Mouse (Mus musculus): ENCODE data around the gene Eif2b5.

The Eif2b5 gene

DNA sequence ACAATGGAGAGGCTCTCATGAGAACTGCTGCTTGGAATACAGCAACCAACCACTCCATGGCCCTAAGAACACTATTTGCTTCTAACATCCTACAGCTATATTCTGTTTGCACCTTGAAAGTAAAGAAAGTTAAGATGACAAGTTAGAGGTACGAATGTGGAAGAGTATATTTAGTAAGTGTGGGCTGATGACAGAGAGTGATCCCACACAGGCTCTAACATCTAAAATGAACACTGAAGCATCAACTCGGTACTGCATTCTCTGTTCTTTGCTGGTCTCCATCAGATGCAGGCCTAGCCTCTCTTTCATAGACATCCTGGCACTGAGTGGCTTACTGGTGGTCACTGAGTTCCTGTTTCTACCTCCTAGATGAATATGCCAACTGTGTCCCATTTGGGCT, 9.4 kb upstream of the Eif2b5 start:
- no peak for DNase-seq (ENCODE audit: low spot score)

DNA sequence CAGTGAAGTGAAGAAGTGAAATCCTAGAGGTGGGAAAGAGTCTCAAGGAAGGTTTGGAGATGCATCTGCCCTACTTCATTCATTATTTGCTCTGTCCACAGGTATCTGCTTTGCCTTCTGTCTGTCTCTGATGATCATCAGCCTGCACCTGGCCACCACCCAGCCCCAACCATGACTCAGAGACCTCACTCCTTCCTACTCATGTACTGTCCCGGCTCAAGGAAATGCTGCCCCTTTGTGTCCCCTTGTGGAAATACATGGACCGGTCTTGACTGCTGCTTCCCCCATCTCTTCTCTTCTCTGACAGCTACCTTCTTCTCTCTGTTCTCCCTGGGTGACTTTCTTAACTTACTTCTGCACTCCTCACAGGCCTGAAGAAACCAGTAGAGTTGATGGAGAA, 8.0 kb upstream of the Eif2b5 start:
- DNase-seq (ENCODE audit: low spot score), result no peak

DNA sequence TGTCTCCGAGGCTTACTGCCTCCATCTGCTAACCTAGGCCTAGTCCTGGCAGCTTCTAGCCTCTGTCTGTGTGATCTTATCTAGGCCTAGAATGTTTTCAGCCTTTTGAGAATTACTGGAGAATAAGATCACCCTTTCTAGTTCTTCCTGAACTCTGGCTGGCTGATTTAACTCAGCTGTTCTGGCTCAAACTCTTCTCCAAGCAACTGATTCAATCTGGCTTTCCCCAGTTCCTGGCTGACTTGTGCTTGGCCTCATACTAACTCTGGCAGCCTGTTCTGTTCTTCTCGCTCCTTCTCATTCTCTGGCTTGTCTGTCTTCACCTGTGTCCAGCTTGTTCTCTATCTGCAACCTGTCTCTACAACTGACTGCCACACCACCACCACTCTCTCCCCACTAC, 7.3 kb upstream of the Eif2b5 start:
- no peak for DNase-seq (ENCODE audit: low spot score)

DNA sequence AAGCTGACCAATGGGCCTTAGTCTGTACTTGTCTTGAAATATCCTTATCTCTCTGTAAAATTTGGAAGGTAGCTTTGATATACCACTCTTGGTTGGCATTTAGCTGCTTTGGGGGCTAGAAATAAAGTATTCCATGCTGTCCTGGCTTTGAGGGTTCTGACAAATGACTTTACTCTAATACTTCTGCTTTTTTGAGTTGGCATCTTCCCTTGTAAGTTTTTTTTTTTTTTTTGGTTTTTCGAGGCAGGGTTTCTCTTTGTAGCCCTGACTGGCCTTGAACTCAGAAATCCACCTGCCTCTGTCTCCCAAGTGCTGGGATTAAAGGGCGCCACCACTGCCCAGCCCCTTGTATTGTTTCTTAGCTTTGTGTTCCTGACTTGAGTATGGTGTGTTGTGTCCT, 5.2 kb upstream of the Eif2b5 start:
- DNase-seq (ENCODE audit: low spot score), result no peak

DNA sequence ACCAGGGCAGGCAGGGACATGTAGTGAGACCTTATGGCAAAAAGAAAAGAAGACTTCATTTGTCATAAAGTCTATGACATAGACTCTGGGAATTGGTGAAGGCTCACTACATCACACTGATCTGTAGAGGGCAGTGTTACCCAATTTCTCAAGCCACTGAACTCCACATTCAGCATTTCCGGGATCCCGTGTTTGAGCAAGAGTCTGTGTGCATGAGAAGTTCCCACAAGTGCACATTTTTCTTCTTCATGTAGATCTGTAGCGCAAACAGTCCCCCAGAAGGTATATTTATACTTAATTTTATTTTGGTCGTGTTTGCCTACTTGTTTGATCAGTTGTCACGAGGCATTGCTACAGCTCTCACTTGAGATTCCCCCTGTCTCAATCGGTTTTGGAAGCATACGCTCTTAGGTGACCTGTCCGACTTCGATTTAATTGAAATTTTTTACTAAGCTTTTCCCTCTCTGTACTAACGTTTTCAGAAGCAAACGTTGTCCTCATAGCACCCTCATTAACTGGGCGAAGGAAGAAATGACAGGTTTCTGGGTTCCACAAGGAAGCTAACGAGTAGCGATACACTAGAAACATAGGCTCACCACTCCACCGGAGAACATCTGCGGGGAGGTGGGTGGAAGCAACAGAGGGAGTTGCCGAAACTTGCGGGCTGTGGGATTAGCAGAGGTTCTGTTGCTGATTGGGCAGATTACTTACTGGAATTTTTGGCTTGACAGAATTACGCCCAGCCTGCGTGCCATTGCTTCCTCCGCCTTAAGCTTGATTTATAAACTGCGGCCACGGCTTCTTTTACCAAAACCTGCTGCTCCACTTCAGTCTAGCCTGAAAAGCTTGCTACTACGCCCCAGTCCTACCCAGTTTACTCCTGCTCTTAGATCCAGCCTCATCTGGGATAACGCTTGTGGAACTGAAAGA, 1.7 kb upstream of the Eif2b5 start:
- peak; percentile 53 for DNase-seq (ENCODE audit: low spot score)

DNA sequence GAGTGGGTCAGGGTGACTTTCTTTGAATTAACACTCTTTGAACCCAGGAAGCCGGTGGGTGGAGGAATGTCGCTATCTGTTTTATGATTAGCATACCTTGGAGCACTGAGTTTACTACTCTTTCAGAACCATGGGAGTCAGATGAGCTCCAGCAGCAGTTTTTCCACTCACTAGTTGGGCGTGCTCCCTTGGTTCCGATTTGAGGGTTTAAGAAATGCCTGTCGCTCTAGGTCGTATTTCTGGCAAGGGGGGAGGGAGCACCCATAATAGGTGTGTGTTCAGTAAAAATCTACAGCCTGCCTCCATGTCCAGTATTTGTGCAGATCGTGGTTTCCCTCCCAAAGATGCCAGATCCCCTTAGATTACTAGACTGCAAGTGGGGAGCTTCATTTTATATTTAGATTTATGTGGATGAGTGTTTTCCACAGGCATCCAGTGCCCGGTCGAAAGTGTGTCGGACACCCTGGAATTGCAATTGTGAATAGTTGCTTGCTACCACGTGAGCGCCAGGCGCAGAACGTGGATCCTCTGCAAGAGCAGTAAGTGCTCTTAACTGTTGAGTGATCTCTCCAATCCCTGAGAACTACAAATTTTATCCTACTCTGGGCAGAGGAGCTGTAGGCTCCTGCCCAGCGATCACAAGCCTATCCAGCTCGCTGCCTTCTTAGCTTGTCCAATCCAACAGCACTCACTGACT, 489 bp upstream of the Eif2b5 start:
- no peak for DNase-seq (ENCODE audit: low spot score)

DNA sequence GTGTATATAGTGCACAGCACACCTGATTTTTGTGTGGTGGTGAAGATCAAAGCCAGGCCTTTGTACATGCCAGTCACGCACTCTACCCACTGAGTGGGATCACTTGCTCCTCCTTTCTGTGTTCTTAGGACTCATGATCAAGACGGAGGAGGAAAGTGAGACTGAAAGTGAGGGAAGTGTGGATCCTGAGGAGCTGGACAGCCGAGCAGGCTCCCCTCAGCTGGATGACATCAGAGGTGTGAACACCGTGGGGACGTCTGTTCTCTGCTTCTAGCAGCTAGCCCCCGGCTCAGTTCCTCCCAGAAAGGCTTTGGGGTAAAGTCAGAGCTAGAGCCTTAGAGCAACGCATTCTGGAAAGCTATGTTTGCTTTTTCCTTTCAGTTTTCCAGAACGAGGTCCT, 7.4 kb downstream of the Eif2b5 start:
- DNase-seq (ENCODE audit: low spot score), result no peak

DNA sequence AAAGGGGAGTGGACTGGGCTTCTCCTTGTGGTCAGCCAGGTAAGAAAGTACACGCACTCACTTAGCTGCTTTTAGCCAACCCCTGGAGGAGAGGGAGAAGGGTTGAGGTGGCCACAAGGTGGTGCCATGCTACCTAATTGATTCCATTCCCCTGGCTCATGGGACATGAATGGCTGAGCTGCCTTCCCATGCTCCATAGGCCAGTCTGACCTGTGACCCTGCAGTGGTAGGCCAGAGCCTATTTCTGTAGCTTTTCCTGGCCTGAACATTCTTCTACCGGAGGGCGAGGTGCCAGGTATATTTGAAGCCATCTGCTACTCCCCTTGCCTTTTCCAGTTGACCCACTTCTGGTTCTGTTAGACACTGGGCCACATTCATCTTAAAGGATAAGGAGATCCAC, 10.7 kb downstream of the Eif2b5 start:
- no peak for DNase-seq (ENCODE audit: low spot score)

DNA sequence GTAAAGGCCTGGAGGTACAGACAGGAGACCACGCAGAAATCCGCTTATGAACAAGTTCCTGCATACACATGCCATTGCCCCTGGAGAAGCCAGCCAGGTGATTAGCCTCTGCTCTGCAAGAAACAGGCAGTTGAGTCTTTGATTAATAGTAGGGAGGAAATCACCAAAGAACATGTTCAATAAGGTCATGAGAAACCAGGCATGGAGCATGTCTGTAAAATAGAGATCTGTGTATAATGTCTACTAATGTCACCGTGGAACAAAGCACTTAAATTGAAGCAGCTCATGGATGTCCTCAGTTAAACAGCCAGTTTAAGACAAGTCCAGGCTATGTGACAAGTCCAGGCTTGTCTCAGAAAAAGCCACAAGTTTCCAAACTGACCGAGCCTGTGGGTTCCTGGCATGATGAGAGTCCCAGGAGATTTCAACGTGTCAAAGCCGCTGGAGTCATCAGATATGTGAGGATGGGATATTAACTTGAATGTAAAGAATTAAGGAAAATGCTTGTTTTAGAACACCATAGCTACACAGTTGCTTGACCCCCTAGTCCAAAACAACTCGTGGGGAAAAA, 12.7 kb downstream of the Eif2b5 start:
- DNase-seq (ENCODE audit: low spot score), result no peak

DNA sequence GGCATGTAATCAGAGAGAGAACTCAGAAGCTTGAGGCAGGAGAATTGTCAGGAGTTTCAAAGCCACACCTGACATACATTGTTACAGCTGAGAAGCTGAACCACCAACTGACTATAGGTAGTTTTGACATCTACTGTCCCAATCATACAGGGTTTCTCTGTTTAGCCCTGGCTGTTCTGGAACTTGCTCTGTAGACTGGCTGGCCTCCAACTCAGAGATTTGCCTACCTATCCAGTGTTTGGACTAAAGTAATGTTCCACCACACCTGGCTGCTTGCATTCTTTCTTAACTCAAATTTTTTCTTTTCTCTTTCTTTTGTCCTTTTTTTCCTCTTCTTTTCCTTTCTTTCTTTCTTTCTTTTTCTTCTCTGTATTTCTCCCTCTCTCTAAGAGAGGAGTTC, 17.4 kb downstream of the Eif2b5 start:
- DNase-seq (ENCODE audit: low spot score), result no peak

DNA sequence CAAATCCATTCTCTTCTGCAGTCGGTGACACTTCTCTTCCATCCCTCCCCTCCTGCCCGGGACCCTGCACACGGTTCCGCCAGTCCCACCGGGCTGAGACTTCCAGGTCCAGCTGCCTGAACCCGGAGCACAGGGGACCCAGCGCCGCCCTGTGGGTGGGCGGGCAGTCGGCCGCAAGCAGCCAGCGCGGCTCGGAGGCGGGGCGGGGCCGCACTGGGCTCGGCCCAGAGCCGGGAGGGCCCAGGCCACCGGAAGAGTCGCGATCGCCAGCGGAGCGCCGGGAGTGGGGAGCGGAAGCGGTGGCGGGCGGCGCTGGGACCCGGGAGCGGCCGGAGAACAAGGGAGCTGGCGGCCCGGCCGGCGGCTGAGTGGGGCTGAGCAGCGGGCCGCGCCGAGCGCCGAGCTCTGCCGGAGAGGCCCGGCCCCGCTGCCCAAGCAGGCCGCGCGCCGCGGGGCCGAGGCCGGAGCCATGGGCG, 18.1 kb downstream of the Eif2b5 start, which contains the start of gene Dvl3:
TSS of gene Dvl3 (plus strand) at position 257 of the 476 bp plus-strand sequence.
- peak; percentile 89 for DNase-seq (ENCODE audit: low spot score)

DNA sequence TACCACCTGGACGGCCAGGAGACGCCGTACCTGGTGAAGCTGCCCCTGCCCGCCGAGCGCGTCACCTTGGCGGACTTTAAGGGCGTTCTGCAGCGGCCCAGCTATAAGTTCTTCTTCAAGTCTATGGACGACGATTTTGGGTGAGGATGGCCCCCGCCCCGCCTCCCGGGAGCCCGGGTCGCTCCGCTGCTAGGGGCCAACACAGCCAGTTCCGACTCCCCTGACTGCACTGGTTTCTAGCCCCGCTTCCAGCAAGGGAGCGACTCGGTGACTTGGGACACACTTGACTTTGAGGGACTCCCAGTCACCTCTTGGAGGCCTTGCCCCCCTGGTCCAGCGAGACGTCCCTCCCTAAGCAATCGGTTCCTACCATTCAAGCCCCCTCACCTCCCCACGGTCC, 18.6 kb downstream of the Eif2b5 start:
- no peak for DNase-seq (ENCODE audit: low spot score)

DNA sequence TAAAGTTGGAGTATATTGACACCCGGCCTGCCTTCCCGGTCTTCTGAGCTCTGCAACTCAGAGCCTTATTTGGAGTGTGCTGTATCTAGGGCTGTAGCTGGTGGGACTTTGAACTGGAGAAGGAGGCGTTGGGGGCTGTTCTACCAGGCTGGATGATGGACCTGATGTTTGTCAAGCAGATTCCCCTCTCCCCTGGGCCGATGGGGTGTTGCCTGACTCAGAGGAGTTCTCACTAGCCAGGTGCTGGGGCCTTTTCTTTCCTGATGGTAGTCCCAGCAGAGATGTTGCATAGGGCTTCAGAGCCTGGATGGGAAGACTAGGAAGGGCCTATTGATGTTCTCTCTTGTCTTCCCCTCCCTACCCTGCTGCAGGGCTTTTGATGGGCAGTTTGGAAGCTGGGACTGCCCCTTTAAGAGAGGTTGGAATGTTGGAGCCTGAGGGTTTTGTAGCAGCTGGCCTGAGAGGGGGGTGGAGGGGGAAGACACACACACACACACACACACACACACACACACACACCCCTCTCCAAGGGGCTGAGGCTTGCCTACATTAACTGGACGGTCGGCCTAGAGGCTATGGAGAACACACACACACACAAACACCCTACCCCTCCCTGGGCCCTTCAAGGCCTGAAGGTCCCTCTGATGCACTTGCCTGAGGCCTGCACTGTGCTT, 19.2 kb downstream of the Eif2b5 start:
- DNase-seq (ENCODE audit: low spot score), result no peak

DNA sequence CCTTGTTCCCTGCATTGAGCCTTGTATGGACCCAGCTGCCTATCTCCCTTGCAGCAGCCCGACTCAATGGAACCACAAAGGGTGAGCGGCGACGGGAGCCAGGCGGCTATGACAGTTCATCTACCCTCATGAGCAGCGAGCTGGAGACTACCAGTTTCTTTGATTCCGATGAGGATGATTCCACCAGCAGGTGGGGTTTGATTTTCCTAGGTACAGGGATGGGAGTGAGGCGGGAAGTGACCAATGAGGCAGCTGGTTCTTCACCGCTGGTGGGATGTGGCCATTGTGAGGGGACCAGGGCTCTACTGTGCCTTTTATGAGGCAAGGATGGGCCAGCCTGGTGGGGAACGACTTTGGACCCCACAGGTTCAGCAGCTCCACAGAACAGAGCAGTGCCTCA, 25.3 kb downstream of the Eif2b5 start:
- no peak for DNase-seq (ENCODE audit: low spot score)

DNA sequence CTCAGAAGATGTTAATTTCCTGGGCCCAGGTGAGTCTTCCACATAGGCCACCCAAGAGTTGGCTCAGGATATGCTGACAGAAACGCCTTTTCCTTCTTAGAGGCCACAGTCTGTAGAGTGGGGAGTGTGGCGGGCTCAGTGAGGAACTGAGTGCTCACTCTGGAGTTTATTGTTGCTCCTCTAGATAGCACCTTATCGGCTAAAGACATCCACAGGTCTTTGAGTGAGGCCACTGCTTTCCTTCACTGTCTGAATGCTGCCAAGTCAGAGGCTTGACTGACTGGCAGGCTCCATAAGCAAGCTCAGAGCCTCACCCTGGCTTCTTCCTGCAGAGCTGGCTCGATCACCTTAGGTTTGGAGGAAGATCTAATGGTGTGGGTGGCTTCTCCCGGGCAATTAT, 30.2 kb downstream of the Eif2b5 start:
- no peak for DNase-seq (ENCODE audit: low spot score)

DNA sequence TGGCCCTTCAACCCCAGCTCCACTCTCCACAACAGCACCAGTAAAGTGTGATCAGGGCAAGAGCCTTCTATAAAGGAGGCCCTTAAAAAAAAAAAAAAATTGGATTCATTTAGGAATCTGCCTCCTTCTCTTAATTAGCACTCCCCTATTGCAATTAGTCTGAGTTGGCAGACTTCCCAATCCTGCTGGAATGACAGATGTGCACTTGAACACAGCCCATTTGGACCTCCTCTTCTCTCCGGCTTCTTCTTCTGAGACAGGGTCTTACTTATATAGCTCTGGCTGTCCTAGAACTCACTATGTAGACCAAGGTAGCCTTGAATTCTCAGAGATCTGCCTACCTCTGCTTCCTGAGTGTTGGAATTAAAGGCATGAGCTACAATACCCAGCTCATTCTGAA, 30.8 kb downstream of the Eif2b5 start:
- DNase-seq (ENCODE audit: low spot score), result no peak

DNA sequence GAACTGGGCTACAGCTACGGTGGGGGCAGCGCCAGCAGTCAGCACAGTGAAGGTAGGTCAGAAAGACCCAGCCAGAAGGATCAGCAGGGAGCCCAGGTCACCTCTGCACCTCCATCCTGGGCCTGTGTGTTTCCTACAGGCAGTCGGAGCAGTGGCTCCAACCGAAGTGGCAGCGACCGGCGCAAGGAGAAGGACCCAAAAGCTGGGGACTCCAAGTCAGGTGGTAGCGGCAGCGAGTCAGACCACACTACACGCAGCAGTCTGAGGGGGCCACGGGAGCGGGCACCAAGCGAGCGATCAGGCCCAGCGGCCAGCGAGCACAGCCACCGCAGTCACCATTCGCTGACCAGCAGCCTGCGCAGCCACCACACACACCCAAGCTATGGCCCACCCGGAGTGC, 32.3 kb downstream of the Eif2b5 start:
- no peak for DNase-seq (ENCODE audit: low spot score)

DNA sequence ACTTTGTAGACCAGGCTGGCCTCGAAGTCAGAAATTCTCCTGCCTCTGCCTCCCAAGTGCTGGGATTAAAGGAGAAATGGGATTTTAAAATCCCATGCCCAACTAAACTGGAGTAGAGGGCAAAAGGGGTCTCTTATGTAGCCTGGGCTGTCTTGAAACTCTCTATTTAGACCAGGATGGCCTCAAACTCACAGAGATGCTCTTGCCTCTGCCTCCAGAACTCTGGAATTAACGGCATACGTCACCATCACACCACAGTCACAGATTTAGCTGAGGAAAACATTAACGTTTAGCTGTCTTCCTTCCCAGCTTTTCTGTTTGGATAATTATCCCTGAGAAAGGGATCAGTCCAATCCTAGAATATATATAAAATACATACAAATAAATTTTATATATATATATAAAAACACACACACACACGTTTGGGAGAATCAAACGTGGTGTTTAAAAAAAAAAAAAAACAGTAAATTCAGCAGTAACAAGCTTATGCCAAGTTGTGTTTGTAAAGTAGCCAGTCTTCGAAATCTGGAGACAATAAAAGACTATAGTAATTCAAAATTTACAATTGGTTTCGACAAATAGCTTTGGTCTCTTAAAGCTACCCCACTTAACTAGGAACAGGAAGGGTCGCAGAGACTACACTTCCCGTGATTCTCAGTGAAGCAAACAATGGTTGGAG, 36.1 kb downstream of the Eif2b5 start:
- DNase-seq (ENCODE audit: low spot score), result no peak

DNA sequence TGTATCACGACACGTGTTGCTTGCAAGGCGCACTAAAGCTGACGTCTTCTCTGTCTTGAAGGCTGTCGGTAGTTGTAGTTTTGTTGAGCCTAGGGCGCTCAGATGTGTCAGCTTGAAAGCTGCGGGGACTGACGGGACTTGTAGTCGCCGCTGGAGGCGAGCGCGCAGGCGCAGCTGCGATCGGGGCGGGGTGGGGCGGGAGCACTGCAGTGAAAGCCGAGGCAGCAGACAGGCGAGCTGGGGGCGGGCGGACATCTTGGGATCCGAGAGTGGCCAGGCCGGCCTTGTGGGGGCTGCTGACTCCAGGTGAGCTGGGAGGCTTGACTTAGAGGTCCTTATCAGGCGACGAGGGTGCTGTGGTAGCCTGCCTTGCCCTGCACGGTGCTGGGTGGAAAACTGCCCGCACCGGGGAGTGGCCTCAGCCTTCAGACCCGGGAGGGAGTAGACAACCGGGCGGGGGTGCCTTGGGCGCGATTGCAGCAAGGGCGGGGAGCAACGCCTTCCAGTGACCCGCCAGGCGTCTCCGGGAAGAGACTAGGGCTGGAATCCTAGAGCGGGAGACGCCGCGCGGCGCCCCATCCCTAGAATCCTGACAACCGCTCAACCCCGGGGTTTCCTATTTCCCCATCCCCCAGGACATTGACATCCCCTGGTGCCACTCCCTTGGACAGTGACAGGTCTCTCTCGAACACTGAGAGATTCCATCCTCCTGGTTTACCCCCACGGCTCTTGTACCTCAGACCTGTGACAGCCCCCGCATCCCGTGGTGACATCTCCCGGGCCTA, 36.9 kb downstream of the Eif2b5 start, which contains the start of gene Ap2m1:
TSS of gene Ap2m1 (plus strand) at position 183 of the 785 bp plus-strand sequence.
- peak; percentile 81 for DNase-seq (ENCODE audit: low spot score)

DNA sequence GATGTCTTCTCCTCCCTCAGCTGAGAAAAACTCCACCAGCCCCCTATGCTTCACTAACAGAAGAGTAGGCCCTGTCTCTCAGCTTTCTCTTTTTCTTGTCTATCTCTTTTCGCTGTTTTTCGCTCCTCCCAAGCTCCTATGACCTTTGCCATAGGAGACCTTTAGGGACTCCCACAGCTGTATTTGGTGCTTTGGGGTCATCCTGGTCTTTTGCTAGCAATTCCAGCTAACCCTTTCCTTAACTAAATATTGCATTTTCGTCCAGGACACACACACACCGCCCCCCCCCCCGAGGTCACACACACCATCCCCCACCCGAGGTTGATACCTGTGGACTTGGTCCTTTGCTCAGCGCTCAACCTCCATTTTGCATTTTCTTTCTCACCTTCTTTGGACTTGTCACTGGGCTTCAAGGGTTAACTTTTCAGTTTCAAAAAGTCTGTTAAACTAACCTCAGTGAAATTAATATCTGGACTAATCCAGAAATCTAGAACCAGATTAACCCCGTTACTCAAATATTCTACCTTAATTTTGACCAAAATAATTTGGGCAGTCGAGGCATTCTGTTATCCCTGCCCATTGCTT, 37.6 kb downstream of the Eif2b5 start:
- DNase-seq (ENCODE audit: low spot score), result no peak

Data from ovary, postnatal 14 days (tissue).